Mouse (Mus musculus) heart, adult 2 months (tissue): ENCODE data around the gene Pip.

Experiments used
- CTCF ChIP-seq: fragments of 200-600 bp; IDR thresholded peaks from 2 replicates; pipeline ENCODE4 v1.8.1; 2022; ENCODE audit warnings: antibody characterized with exemption, mild to moderate bottlenecking, moderate library complexity
- POLR2A ChIP-seq: fragments of 200-500 bp; IDR thresholded peaks from 2 replicates; pipeline ENCODE4 v1.6.1; 2011; ENCODE audit warnings: mild to moderate bottlenecking, low read depth, low read length, control low read depth; ENCODE audit not compliant: insufficient read depth

- TF ChIP-seq CTCF (no peak), POLR2A (no peak)
Observed at GRCm38 (mm10) chr6:41847235-41847634, at the start of gene Pip.
